Mouse (Mus musculus) heart, adult 18-20 months (tissue): ENCODE measurements around the gene Slc9b2. TPM values are rescaled to one million over a fixed set of nuclear protein-coding genes. Genes with fewer than 3 reads are reported as not detected.

ENCODE experiments used
- DNase-seq, 2 experiments: peaks; one replicate each; pipeline ENCODE4 v3.0.0; 2021 to 2022; ENCODE audit warnings: mixed read lengths in 1 of 2
- long read RNA-seq, 2 experiments: library from polyadenylated mRNA; stranded (forward); transcript quantifications; one replicate each; pipeline ENCODE4 v2.0.0; 2021
- total RNA-seq, 2 experiments: library from RNA; stranded (reverse); gene quantifications; 2 replicates each; pipeline ENCODE4 v1.2.3; 2021

The Slc9b2 gene
- under 1 TPM; 0.18 to 0.35 TPM for total RNA-seq
- long read RNA-seq, experiment 1, result 0 reads
- long read RNA-seq, experiment 2, result 0 reads

DNA sequence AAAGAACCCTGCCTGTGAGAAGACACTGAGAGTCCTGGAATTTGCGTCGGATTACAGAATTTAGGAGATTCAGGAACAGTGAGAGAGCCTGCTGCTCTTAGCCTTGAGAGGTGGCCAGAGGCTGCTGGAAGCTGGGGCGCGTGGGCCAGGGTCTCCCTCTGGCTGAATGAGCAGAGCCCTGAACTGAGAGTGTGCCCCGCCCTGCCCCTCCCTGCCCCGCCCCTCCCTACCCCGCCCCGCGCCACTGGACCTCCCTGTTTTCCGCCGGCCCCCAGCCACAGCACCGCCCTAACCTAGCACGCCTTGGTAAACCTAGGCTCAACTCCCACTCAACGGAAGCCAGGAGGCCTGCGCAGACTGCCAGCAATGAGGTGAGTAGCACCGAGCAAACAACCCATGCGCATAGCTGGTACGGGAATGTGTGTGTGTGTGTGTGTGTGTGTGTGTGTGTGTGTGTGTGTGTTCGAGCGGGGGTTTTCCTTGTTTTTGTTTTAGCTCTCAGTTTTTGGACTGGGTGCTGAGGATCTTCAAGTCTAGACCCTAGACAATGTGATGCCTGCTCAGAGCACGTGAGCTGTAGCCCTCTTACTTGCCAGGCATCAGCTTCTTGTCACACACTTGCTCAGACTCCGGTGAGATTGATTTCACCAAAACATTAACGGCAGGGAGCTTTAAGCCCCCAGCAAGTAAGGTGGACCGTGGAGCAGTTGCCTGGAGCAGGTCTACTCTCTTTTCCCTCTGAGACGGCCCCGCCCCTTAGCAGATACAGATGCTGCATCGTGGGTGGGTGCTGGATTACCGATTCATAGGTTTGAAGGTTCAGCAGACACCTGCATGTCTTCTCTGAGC lies at the start of gene Slc9b2:
Slc9b2 (plus strand) TSS at position 290 of the 849 bp plus-strand sequence.
- DNase-seq, result peak; percentile 11 to 18

DNA sequence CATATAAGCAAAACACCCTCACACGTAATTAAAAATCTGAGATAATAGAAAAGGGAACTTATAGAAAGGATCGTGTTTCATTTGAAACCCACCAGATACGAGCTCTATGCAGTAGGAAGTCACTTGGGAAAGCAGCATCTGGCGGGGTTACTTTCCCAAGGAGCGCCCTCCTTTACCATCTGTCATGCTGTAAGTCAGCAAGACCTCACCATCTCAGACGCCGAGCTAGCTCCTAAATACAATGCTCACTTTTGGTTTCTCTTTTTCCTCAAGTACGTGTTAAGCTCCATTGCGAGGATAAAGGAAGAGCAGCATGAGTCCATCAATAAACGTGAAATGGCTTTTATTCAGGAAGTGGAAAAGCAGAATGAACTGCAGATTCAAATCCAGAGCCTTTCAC lies 48.6 kb upstream of the Slc9b2 start:
- no peak for DNase-seq

DNA sequence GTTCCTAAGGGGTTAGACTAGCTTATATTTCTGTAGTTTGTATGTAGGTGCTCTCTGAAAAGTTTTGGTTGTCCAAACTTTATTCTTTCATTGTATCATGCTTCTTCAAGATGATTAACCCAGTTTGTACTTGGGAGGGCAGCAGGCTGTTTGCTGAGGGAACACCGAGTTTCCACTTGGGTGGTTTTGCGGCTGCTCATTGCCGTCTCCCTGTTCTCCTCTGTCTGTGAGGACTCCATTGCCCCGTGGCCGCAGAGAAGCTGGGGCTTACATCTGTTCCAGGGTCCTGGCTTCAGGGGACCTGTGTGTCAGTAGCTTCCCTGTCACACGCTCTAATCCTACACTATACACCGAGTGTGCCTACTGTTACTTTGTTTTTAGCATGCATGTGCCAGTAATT lies 47.3 kb upstream of the Slc9b2 start:
- DNase-seq, result no peak

DNA sequence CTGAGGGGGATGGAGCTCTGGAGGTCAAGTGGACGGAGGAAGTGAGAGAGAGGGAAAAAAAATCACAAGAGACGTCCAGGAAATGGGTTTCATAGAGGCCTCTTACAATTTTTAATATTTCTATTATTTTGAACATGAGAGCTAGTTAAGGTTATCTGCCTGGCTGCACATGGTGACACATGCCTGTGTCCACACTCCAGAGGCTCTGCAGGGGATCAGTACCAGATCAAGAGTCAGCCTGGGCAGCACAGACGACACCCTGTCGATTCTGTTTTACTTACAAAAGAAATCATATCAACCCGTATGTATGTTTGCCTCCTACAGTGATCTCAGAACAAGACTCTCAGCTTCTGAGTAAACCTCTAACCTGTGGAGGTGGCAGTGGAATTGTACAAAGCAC lies 38.9 kb upstream of the Slc9b2 start:
- no peak for DNase-seq

DNA sequence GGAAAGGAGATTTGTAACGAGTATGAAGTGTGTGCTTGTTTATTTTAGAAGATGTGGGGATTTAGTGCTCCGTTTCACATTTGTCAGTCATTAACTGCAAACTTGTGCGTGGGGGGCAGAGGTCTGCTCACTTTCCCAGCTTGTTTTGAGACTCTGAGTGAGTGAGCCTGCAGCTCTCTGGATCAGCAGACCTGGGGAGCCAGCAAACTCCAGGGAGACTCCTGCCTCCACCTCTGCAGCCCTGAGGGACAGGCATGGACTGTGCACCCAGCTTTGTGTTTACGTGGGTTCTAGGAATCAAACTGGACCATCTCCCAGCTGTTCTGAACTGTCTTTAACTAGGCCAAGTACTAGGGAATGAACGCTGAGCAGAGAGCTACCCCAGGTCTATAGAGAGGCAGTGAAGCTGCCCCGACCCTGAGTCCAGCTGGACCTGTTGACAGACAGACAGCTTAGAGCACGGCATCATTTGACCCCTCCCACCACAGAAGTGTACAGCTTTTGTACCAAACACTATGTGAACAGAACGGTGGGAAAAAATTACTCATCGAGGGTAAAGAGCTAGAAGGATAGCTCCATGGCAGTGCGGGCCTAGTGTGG lies 38.0 kb upstream of the Slc9b2 start:
- DNase-seq, result no peak

DNA sequence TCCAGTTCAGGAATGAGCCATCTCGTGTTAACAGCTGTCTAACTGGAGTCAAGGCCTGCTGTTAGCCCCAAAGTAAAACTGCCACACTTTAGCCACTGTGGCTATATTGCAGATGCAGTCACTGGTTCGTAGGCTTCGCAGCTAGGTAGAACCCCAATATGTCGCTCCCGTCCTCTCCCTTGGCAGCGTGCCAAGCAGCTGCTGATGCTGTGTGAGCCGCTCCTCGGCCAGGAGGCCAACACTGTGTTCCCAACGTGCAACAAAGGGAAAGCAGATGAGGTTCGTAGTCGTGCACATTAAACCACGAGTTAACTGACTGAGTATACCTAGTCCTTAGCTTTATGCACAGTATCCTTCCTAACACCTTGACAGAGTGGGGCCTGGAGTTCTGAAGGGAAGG lies 34.9 kb upstream of the Slc9b2 start:
- no peak for DNase-seq

DNA sequence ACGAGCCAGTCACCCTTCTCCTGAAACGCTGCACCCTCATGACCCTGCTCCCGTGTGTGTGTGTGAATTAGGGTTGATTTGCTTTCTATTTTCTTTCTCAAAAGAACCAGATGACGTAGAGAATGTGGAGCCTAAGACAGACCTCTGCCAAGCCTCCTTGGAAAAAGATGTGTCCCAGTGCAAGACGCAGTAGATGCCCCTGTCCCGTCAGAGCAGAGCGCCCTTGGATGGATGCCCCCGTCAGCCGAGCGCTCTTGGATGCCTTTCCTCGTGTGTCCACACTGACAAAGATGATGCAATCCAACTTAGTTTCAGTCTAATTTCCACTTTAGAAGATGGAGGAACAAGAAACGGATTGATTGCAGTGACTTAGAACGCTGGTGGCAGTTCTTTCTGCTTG lies 34.5 kb upstream of the Slc9b2 start:
- DNase-seq, result no peak

DNA sequence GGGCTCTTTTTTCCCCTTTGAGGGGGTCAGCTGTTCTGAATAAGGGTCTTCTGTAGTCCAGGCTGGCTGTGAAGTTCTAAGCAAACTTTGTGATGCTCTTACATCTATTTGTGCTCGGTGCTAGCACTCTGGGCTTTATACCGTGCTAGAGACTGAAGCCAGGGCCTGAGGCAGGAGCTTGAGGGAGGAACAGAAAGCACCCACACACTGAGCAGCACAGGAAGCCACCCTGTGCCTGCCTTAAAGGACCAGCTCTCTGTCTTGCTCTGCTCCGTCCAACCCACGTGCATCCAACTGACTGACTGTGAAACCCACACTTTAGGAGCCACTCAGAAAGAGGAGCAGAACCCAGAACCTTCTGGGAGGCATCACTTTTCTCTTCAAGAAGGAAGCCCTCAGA lies 27.3 kb upstream of the Slc9b2 start:
- no peak for DNase-seq

DNA sequence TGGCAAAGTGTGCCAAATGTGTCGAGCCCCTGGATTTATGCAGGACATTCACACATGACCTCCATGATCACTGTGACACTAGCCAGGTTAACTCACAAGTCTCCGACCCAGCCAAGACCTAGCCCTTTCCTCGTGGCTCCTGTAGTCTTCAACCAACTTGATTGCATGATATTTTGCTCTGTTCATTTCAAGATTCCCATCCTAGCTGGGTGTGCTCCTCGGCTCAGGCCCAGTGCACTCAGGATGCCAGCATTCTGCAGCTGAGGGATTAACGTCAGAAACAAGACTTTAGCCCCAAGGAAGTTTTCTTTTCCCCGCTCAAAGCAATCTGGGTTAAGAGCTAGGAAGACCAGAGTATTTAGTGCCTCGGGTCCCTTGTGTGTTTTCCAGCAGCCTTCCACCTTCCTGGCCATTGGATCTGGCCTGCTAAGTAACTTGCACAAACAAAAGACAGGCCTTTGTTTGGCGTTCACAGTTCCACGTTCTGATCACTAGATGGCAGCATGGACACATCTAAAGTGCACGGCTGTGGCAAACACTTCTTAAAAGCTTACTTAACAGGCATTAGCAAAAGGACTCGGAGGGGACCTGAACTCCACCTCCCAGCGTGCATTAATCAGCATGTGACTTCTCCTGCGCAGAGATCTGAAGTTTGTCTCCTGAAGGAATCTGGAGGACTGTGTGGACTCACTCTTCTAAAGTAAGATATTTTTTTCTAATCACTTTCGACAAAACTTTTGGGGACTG lies 26.7 kb upstream of the Slc9b2 start, which contains the start of gene Bdh2:
Bdh2 (plus strand) TSS at position 553 of the 747 bp plus-strand sequence.
- peak; percentile 78 to 87 for DNase-seq

DNA sequence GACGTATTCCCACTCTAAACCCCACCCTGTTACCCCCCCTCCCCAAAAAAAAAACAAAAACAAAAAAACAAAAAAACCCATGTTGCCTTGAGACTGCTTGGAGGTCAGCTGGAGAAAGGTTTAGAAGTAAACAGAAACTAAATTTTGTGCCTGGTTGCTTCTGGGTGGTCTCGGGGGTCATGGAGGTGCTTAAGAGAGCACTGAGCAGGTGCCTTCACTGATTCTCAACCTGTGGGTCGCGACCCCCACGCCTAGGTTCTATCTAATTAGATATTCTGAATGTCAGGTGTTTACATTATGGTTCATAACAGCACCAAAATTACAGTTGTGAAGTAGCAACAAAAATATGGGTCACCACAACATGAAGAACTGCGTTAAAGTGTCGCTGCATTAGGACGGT lies 25.8 kb upstream of the Slc9b2 start:
- DNase-seq, result no peak

DNA sequence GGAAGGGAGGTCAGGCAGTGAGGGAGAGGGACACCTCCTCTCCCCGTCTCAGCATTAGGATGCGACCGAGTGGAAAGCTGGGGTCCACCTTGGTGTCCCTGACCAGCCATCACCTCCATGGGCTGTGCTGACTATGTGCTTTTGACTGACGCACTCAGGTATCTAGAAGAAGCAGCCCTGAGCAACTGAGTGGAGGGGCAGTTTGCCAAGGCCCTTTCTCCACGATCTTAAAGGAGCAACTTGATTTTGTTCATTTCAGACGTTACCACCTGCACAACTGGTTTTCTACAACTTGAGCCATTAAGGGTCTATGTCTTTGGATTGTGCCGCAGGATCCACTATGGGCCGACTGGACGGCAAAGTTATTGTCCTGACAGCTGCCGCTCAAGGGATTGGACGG lies 22.2 kb upstream of the Slc9b2 start:
- DNase-seq, result no peak

DNA sequence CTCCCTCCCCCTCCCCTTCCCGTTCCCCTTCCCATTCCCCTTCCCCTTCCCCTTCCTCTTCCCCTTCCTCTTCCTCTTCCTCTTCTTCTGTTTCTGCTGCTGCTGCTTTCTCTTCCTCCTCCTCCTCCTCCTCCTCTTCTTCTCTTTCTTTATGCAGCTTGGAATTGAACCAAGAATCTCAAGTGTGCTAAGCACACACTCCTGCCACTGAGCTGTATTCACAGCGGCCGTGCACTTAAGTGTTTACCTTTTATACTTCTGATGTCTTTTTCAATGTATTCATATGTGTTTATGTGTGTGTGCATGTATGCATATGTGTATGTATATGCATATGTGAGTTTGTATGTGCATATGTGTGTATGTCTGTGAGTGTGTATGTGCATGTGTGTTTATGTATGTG lies 21.7 kb upstream of the Slc9b2 start:
- DNase-seq, result no peak

DNA sequence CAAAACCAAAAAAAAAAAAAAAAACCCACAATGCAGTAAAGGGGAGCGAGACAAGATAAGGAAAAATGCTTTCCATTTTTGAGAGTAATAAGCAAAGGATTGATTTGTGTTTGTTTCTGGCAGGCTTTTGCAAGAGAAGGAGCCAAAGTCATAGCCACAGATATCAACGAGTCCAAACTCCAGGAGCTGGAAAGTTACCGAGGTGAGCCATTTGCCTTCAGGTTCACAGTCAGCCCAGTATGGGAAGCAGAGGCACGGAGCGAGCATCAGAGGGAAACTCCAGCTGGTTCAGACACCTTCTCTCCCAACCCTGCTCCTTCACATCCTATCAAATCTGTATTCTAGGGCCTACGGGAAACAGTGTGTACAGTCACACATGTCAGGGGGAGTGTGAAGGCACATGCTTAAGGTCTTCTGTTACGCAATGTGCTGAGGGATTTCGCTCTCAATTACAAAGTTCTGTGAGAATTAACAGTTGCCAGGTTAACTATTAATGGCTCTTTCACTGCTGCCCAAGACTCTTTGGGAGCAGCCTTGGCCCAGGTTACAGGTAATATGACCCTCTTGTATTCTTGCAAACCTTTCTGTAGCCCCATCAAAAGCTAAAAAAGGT lies 19.3 kb upstream of the Slc9b2 start:
- DNase-seq, result no peak

DNA sequence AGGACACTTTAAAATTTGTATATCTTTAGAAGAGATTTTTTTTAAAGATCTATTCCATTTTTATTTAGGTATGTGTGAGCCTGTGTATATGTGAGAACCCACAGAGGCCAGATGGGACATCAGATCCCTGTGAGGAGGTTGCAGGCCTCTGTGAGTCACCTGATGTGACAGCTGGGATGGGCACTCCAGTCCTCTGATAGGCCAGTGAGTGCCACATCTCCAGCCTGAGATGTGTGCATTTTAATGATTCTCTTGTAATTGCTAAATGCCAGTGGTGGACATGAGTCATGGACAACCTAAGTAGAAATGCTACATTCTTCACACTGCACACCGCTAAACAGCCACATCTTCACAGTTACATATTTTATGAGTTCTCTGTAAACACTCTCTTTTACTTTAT lies 18.4 kb upstream of the Slc9b2 start:
- DNase-seq, result no peak

DNA sequence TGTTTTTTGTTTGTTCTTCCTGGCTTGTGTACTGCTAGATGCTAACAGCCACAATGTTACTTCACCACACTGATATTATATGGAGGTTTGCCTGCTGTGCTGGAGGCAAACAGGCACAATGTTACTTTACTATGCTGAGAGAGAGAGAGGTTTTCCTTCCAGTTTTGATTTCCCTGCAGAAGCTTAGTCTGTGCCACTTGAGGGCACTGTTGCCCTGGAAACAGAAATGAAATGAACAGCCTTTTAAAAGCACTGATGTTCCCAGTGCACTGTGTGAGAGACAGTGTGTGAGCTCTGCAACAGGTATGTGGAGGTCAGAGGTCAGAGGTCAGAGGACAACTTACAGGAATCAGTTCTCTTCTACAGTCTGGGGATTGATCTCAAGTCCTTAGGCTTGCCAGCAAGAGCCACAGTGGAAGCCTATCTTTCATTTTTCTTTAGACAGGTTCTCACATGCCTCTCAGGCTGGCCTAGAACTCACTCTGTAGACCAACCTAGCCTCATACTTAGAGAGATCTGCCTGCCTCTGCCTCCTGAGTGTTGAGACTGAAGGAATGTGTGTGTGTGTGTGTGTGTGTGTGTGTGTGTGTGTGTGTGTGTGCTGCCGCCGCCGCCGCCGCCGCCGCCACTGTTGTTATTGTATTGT lies 17.1 kb upstream of the Slc9b2 start:
- peak; percentile 25 to 63 for DNase-seq

DNA sequence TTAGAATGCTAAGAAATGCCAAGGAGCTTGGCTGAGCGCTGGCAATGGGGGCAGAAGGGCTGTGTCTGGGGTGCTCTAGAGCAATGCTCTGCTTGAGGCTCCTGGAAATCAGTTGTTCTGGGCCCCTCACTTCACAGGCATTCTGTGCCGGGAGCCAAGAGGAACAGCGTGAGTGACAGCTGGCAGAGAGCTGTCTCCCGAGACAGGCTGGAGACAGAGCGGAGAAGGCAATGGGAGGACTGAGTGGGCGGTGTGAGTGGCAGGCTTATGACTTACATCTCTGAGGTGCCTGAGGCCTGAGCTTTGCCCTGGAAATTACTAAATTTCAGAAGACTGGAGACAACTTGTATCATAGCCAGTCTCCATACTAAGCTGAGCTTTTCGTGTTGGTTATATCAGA lies 13.8 kb upstream of the Slc9b2 start:
- peak; percentile 11 to 22 for DNase-seq

DNA sequence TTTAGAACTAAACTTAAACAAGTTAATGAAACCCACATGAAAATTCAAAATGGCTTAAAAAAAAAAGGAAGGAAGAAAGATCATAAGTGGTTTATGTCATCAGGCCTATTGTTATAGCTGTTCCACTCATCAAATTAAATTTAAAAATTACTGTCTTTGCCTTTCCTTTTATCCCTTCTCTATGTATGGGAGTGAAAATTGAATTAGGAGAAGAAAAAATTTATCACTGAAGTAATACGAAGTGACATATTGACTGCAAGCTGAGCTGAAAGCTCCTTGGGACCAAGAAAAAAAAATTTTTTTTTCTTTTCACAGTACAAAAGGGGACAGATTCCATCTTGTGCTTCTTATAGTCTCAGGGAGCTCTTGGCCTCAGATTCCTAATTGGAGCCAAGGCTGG lies 11.9 kb upstream of the Slc9b2 start:
- no peak for DNase-seq

DNA sequence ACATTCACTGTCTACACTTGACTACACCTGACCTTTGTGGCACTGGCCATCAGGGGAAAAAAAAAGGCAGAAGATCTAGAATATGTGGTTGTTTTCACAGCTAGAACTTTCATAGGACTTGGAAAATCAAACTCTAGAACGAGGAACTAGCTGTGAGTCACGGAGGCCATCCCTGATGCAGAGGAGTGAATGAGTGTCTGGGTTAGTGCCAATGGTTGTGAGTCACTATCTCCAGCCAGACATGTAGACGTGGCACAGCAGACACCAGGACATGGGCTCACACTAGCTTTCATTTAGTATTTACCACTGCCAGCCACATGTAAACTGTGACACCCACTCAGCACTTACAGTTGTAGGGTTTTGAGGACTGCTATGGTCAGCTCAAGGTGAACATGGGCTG lies 8.9 kb upstream of the Slc9b2 start:
- DNase-seq, result peak; percentile 19 to 36

DNA sequence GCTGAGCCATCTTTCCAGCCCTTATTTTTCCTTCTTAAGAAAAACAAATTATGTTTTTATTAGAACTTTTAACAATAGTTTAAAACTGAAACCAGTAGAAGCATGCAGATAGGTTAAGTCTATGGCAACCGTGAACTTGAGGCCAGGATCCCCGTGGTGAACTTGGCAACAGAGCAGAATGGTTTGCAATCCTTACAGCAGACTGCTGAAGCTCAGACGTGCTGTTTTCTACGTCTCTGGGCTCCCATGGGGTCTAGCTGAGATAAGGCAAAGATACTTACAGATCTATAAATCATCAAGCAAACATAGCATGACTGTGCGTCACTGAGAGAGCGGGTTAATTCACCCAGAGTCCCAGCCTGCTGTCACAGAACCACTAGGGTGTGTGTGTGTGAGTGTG lies 7.4 kb upstream of the Slc9b2 start:
- no peak for DNase-seq

DNA sequence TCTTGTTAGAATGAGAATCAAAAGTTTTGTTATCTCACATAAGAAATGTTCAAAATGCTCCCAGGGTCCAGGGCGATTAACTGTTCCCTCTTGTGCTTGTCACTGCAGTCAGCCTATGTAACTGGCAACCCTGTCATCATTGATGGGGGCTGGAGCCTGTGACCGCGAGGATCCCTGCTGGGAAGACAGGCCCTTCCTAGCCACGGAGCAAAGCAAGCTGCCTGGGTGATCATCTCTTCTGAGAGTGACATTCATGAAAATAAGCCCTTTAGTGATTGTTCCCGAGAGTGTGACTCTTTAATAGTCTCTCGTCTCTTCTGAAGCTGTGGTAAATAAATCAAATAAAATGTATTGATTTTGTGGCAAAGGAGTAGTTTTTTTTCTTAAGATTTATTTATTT lies 3.4 kb upstream of the Slc9b2 start:
- DNase-seq, result no peak

DNA sequence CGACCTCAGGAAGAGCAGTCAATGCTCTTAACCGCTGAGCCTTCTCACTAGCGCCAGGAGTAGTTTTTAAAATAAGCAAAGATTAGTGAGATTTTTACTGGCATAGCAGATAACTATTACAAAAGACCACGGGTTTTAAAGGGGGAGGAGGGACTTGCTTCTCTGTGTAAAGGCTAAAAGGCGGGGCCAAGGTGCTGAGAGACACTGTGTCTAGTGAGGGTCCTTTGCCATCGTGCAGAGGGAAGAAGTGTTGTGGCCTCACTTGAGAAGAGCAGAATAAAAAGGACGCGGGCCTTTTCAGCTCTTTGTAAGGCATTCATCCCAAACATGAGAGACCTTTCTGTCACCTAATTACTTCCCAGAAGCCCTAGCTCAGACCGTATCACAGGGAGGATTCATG lies 2.9 kb upstream of the Slc9b2 start:
- DNase-seq, result no peak

DNA sequence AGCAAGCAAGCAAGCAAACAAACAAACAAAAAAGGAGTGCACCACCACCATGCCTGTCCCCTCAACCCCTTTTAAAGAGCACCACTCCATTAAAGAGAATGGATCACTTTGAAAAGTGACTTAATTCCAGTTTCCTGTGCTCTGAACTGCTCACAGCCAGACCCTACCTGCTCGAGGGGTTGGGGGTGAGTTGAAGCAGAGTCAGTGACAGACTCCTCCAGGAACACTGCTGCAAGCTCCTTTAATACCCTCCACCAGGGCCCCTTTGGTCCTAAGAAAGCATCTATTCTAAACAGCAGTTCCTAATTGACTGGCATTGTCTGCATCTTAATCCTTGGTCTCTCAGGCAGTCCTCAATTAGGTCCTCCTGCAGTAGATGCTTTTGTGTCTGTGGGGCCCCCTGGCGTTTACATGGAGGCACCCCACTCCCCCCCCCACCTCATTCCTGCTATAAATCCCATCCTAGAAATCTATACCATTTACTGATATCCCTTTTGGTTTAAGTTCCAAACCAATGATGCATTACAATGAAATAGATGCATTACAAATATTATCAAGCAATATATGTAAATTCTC lies 5.5 kb downstream of the Slc9b2 start:
- DNase-seq, result no peak
